Mouse (Mus musculus) MEL (cell line): ENCODE data around the gene Gm28048. TPM values are rescaled to one million over a fixed set of nuclear protein-coding genes. Genes with fewer than 3 reads are reported as not detected.
A peak's percentile ranks its signal among the peaks of the same experiment; 100 is the strongest.

ENCODE experiments used
- DNase-seq: peaks from one replicate; pipeline ENCODE4 v3.0.0; 2011; ENCODE audit warnings: low read depth, low spot score
- H3K27ac ChIP-seq: 2 replicates; pipeline ENCODE4 v1.5.1; 2012; ENCODE audit warnings: low read depth, mild to moderate bottlenecking, control low read depth, low read length, moderate library complexity; ENCODE audit not compliant: control insufficient read depth
- H3K27me3 ChIP-seq, 2 experiments: fragments of 150-350 bp in 1 of 2; sonication (generic) in 1 of 2; 2 replicates each; pipeline ENCODE4 v1.6.1; 2012; ENCODE audit warnings: low read length in 2 of 2, mild to moderate bottlenecking in 2 of 2, improper control_type of control experiment in 1 of 2, moderate library complexity in 1 of 2; ENCODE audit not compliant: insufficient read depth in 2 of 2, control insufficient read depth in 1 of 2
- H3K36me3 ChIP-seq, 2 experiments: 2 replicates each; pipeline ENCODE4 v1.6.1; 2012 to 2014; ENCODE audit warnings: low read length in 2 of 2, improper control_type of control experiment in 1 of 2, inconsistent platforms in 1 of 2, mild to moderate bottlenecking in 1 of 2; ENCODE audit not compliant: insufficient read depth in 2 of 2, control insufficient read depth in 1 of 2
- H3K4me1 ChIP-seq, 2 experiments: fragments of 150-350 bp in 1 of 2; sonication (generic) in 1 of 2; 2 replicates each; pipeline ENCODE4 v1.6.1; 2012; ENCODE audit warnings: low read length in 2 of 2, improper control_type of control experiment in 1 of 2, mild to moderate bottlenecking in 1 of 2; ENCODE audit not compliant: insufficient read depth in 2 of 2, control insufficient read depth in 1 of 2
- H3K4me3 ChIP-seq, 2 experiments: fragments of 150-350 bp in 1 of 2; sonication (generic) in 1 of 2; 2 replicates each; pipeline ENCODE4 v1.5.1; 2012; ENCODE audit warnings: low read depth in 2 of 2, low read length in 2 of 2, mild to moderate bottlenecking in 2 of 2, moderate library complexity in 2 of 2, control low read depth in 1 of 2, improper control_type of control experiment in 1 of 2; ENCODE audit not compliant: control insufficient read depth in 1 of 2, insufficient read depth in 1 of 2
- H3K79me2 ChIP-seq: 2 replicates; pipeline ENCODE4 v1.6.1; 2012; ENCODE audit warnings: mild to moderate bottlenecking, low read length, moderate library complexity; ENCODE audit not compliant: control insufficient read depth, poor library complexity, insufficient read depth
- H3K9ac ChIP-seq: 2 replicates; pipeline ENCODE4 v1.6.1; 2012; ENCODE audit warnings: low read depth, mild to moderate bottlenecking, control low read depth, low read length, moderate library complexity; ENCODE audit not compliant: control insufficient read depth, poor library complexity, severe bottlenecking
- H3K9me3 ChIP-seq: fragments of 150-350 bp; sonication (generic); replicated peaks from 2 replicates; pipeline ENCODE4 v1.6.1; 2012; ENCODE audit warnings: mild to moderate bottlenecking, low read length, improper control_type of control experiment, moderate library complexity; ENCODE audit not compliant: insufficient read depth
- BHLHE40 ChIP-seq: IDR thresholded peaks from 2 replicates; pipeline ENCODE4 v1.6.1; 2012; ENCODE audit warnings: low read depth, mild to moderate bottlenecking, inconsistent platforms, low read length, improper control_type of control experiment, borderline replicate concordance
- CTCF ChIP-seq, 3 experiments: IDR thresholded peaks in 2 of 3; conservative IDR thresholded peaks in 1 of 3; 2 replicates each; pipeline ENCODE4 v1.5.1; 2011 to 2012; ENCODE audit warnings: low read length in 3 of 3, low read depth in 2 of 3, mild to moderate bottlenecking in 2 of 3, improper control_type of control experiment in 1 of 3, inconsistent platforms in 1 of 3, mixed read lengths in 1 of 3, moderate library complexity in 1 of 3; ENCODE audit not compliant: control insufficient read depth in 1 of 3, insufficient read depth in 1 of 3, poor library complexity in 1 of 3, severe bottlenecking in 1 of 3
- GABPA ChIP-seq: IDR thresholded peaks from 2 replicates; pipeline ENCODE4 v1.6.1; 2012; ENCODE audit warnings: low read depth, mild to moderate bottlenecking, inconsistent platforms, low read length, improper control_type of control experiment, moderate library complexity
- GATA1 ChIP-seq: IDR thresholded peaks from 2 replicates; pipeline ENCODE4 v1.6.1; 2011; ENCODE audit warnings: low read depth, low read length, improper control_type of control experiment
- HCFC1 ChIP-seq: IDR thresholded peaks from 2 replicates; pipeline ENCODE4 v1.6.1; 2012; ENCODE audit warnings: low read depth, mild to moderate bottlenecking, inconsistent platforms, low read length, improper control_type of control experiment, moderate library complexity
- MAFK ChIP-seq: IDR thresholded peaks from 2 replicates; pipeline ENCODE4 v1.6.1; 2011; ENCODE audit warnings: low read depth, mild to moderate bottlenecking, low read length, improper control_type of control experiment, borderline replicate concordance
- MAX ChIP-seq: IDR thresholded peaks from 2 replicates; pipeline ENCODE4 v1.6.1; 2011; ENCODE audit warnings: low read length, improper control_type of control experiment
- MEF2A ChIP-seq: IDR thresholded peaks from 2 replicates; pipeline ENCODE4 v1.6.1; 2014; ENCODE audit warnings: low read depth, mild to moderate bottlenecking, inconsistent platforms, low read length, improper control_type of control experiment; ENCODE audit not compliant: poor library complexity, insufficient replicate concordance, severe bottlenecking; ENCODE audit errors: extremely low read depth
- NELFE ChIP-seq: IDR thresholded peaks from 2 replicates; pipeline ENCODE4 v1.6.1; 2011; ENCODE audit warnings: low read depth, low read length, improper control_type of control experiment
- NRF1 ChIP-seq: IDR thresholded peaks from 2 replicates; pipeline ENCODE4 v1.6.1; 2014; ENCODE audit warnings: low read depth, mild to moderate bottlenecking, inconsistent platforms, low read length, improper control_type of control experiment, moderate library complexity; ENCODE audit not compliant: poor library complexity, insufficient read depth, severe bottlenecking
- POLR2A ChIP-seq, 2 experiments: IDR thresholded peaks; 2 replicates each; pipeline ENCODE4 v1.6.1; 2011 to 2012; ENCODE audit warnings: low read length in 2 of 2, mild to moderate bottlenecking in 2 of 2, control low read depth in 1 of 2, improper control_type of control experiment in 1 of 2, low read depth in 1 of 2, moderate library complexity in 1 of 2; ENCODE audit not compliant: control insufficient read depth in 1 of 2, insufficient read depth in 1 of 2, poor library complexity in 1 of 2
- POLR2AphosphoS2 ChIP-seq: IDR thresholded peaks from 2 replicates; pipeline ENCODE4 v1.6.1; 2011; ENCODE audit warnings: low read length, improper control_type of control experiment
- POLR2AphosphoS5 ChIP-seq: IDR thresholded peaks from 2 replicates; pipeline ENCODE4 v1.6.1; 2012; ENCODE audit warnings: low read depth, borderline replicate concordance, mild to moderate bottlenecking, inconsistent platforms, low read length, moderate library complexity, mixed read lengths
- SIN3A ChIP-seq: IDR thresholded peaks from 2 replicates; pipeline ENCODE4 v1.6.1; 2012; ENCODE audit warnings: low read length, improper control_type of control experiment, inconsistent platforms
- TAL1 ChIP-seq: IDR thresholded peaks from 2 replicates; pipeline ENCODE4 v1.6.1; 2012; ENCODE audit warnings: mild to moderate bottlenecking, inconsistent platforms, low read length, moderate library complexity, mixed read lengths
- UBTF ChIP-seq: IDR thresholded peaks from 2 replicates; pipeline ENCODE4 v1.6.1; 2012; ENCODE audit warnings: low read depth, mild to moderate bottlenecking, inconsistent platforms, low read length, improper control_type of control experiment, moderate library complexity, borderline replicate concordance; ENCODE audit not compliant: insufficient read depth
- USF1 ChIP-seq: IDR thresholded peaks from 2 replicates; pipeline ENCODE4 v1.6.1; 2014; ENCODE audit warnings: low read depth, mild to moderate bottlenecking, inconsistent platforms, low read length, improper control_type of control experiment, moderate library complexity
- USF2 ChIP-seq, 2 experiments: IDR thresholded peaks; 2 replicates each; pipeline ENCODE4 v1.6.1; 2011 to 2012; ENCODE audit warnings: improper control_type of control experiment in 2 of 2, low read length in 2 of 2, borderline replicate concordance in 1 of 2, inconsistent platforms in 1 of 2, low read depth in 1 of 2, mild to moderate bottlenecking in 1 of 2; ENCODE audit not compliant: insufficient read depth in 1 of 2
- ZC3H11A ChIP-seq: IDR thresholded peaks from 2 replicates; pipeline ENCODE4 v1.6.1; 2012; ENCODE audit warnings: low read depth, mild to moderate bottlenecking, inconsistent platforms, low read length, improper control_type of control experiment
- ZMIZ1 ChIP-seq: IDR thresholded peaks from 2 replicates; pipeline ENCODE4 v1.6.1; 2012; ENCODE audit warnings: low read depth, mild to moderate bottlenecking, inconsistent platforms, low read length, improper control_type of control experiment, moderate library complexity
- ZNF384 ChIP-seq: IDR thresholded peaks from 2 replicates; pipeline ENCODE4 v1.6.1; 2012; ENCODE audit warnings: low read depth, mild to moderate bottlenecking, inconsistent platforms, low read length, improper control_type of control experiment
- polyA plus RNA-seq, 2 experiments: library from polyadenylated mRNA; stranded (reverse) in 1 of 2; unstranded in 1 of 2; fragments of >175 nt in 1 of 2; fragments of >200 nt in 1 of 2; gene quantifications; 2 replicates each; pipeline versions ENCODE4 v1.2.1 to v1.2.4; 2012; ENCODE audit warnings: low replicate concordance in 2 of 2, low read depth in 1 of 2; ENCODE audit not compliant: insufficient read length in 2 of 2, insufficient read depth in 1 of 2, missing spikeins in 1 of 2
- total RNA-seq: library from RNA; depleted of rRNA; stranded (reverse); fragments of 300-350 nt; gene quantifications from 2 replicates; pipeline ENCODE4 v1.2.3, GENCODE M21; 2012

Gm28048 gene
- total and polyA plus RNA-seq, 3 experiments: 8.6 to 15.0 TPM; not detected in 1

- peak; percentile 80 for TF ChIP-seq TAL1
- peak; percentile 14 to 71; a peak in 2 of 4 replicates for TF ChIP-seq USF2 (IDR thresholded peaks at IDR 0.05; ENCODE audit: borderline replicate concordance in 1 of 2, insufficient read depth in 1 of 2, low read depth in 1 of 2, low read length in 2 of 2)
- TF ChIP-seq MAX: peak; percentile 98
- peak; percentile 92 for TF ChIP-seq GATA1
- TF ChIP-seq UBTF: no peak
- no peak for TF ChIP-seq MAFK
- no peak for TF ChIP-seq ZNF384
- TF ChIP-seq SIN3A: peak; percentile 87
- TF ChIP-seq CTCF (IDR thresholded peaks at IDR 0.05 in 2 of 3, conservative IDR thresholded peaks at IDR 0.05 in 1 of 3; ENCODE audit: control insufficient read depth in 1 of 3, insufficient read depth in 1 of 3, low read depth in 2 of 3, low read length in 3 of 3, poor library complexity in 1 of 3, severe bottlenecking in 1 of 3): no peak
- no peak for TF ChIP-seq NRF1
- TF ChIP-seq USF1: peak; percentile 93
- peak; percentile 98 for TF ChIP-seq BHLHE40
- TF ChIP-seq POLR2AphosphoS2: no peak
Observed at GRCm38 (mm10) chr11:22813427-22813826, 168.5 kb downstream of the Gm28048 start (continued).

DNA sequence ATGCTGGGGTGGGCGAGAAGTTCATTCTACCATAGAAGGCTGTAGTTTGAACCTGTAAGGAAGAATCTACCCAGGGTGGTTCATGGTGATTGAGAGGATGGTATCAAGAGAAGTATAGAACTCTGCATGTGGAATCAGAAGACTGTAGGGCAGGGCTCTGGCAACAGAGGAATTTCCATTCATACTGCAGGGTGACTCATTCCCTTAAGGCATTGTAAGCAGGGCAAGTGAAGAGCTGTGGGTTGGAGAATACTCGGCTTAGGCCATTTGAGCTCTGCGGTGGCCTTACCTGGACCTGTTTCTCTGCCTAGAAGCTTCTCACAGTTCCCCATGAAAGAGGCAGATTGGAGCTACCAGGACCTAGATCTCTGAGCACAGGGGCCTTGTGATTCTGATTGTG, 170.5 kb downstream of the Gm28048 start:
- Histone ChIP-seq H3K27ac (no peak overlapping the region), H3K27me3 (no peaks in the 10 kb centered on the region), H3K4me3 (no peak overlapping the region), H3K36me3 (peaks cover 0 to 75% of the 10 kb centered on the region in 2 experiments; a peak in 2 of 4 replicates), H3K4me1 (peaks cover 46 to 77% of the 10 kb centered on the region in 2 experiments), H3K9ac (no peak overlapping the region), H3K79me2 (no peaks in the 10 kb centered on the region), H3K9me3 (no peaks in the 10 kb centered on the region)
- TF ChIP-seq USF1 (no peak), GABPA (no peak), ZC3H11A (no peak), POLR2AphosphoS5 (no peak), MEF2A (no peak), TAL1 (no peak), HCFC1 (no peak), NELFE (no peak), MAFK (no peak), NRF1 (no peak), BHLHE40 (no peak), MAX (no peak), ZMIZ1 (no peak), POLR2A (IDR thresholded peaks at IDR 0.05; ENCODE audit: control insufficient read depth in 1 of 2, insufficient read depth in 1 of 2, low read depth in 1 of 2, low read length in 2 of 2, poor library complexity in 1 of 2) (no peak)
- DNase-seq: peak; percentile 38
